Mouse (Mus musculus) layer of hippocampus, postnatal 10 days (tissue): ENCODE results near the gene Egfl7. TPM values are rescaled to one million over a fixed set of nuclear protein-coding genes. Genes with fewer than 3 reads are reported as not detected.

Experiments used
- DNase-seq, 2 experiments: peaks; one replicate each; pipeline ENCODE4 v3.0.0; 2021; ENCODE audit warnings: low spot score in 2 of 2
- microRNA-seq, 2 experiments: library from miRNA; unstranded; fragments of <30 nt; microRNA quantifications; one replicate each; pipeline ENCODE4 v1.2.0; 2021
- total RNA-seq, 2 experiments: library from RNA; stranded (reverse); gene quantifications; 2 replicates each; pipeline ENCODE4 v1.2.3; 2021

Gene Egfl7
- total RNA-seq, 2 experiments from 2014 or later = 82.2 to 102 TPM

GRCm38 (mm10) chr2:26637316-26637932, 57.6 kb downstream of the Egfl7 start:
- DNase-seq = no peak

- no peak for DNase-seq
Observed at GRCm38 (mm10) chr2:26638039-26638438, 58.2 kb downstream of the Egfl7 start.

GRCm38 (mm10) chr2:26638572-26638971, 58.8 kb downstream of the Egfl7 start:
- DNase-seq = no peak

- no peak for DNase-seq
Observed at GRCm38 (mm10) chr2:26639083-26639482, 59.3 kb downstream of the Egfl7 start.

GRCm38 (mm10) chr2:26639838-26640830, 60.3 kb downstream of the Egfl7 start:
- DNase-seq = peak; percentile 99 to 100

DNA sequence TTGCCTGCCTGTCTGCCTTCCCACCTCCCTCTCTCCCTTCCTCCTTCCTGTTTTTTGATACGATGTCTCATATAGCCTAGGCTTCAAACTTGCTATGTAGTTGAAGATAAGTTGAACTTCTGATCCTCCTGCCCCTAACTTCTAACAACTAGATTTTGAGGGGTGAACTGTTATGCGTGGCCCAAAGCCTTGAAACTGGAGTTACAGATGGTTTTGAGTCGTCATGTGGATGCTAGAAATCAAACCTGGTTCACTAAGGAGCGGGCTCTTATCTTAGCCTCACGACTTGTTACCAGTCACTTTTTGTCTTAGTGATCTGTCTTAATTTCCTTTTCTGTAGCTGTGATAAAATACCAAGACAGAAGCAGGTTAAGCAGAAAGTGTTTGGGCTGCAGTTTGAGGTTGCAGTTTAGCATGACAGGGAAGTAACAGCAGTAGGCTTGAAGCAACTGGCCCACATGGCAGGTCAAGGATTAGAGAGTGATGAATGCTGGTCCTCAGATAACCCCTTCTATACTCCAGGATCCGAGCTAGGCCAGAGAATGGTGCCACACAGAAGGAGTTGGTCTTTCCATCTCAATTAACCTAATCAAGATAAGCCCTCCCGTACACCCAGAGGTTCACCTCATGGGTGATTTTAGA, 61.3 kb downstream of the Egfl7 start:
- DNase-seq = no peak

Small RNAs within 50 kb of the gene (microRNA-seq; reads per million reads assigned to microRNA genes)
- gene Mir126a (2.0 reads per million in 2 experiments), gene Mir126b (0 reads per million in 2 experiments)

Other genes with a start within 250 kb of the Egfl7 start
- gene Dnlz, start 227.9 kb upstream of the Egfl7 start, total RNA-seq = 10 to 100 TPM; 26.6 to 27.1 TPM
- 1 to 10 TPM; 2.0 to 2.6 TPM for gene Card9, start 219.1 kb upstream of the Egfl7 start, total RNA-seq
- 10 to 100 TPM; 80.5 to 89.7 TPM for gene Snapc4, start 199.4 kb upstream of the Egfl7 start, total RNA-seq
- 100 to 1,000 TPM; 176 TPM for gene Entr1, start 190.7 kb upstream of the Egfl7 start, total RNA-seq
- gene Pmpca, start 190.7 kb upstream of the Egfl7 start, total RNA-seq = 100 to 1,000 TPM; 111 to 112 TPM
- 10 to 100 TPM; 17.2 to 21.0 TPM for gene Inpp5e, start 170.8 kb upstream of the Egfl7 start, total RNA-seq
- 10 to 100 TPM; 43.9 to 46.1 TPM for gene Sec16a, start 134.8 kb upstream of the Egfl7 start, total RNA-seq
- 10 to 100 TPM; 43.9 to 46.7 TPM for gene Notch1, start 63.4 kb upstream of the Egfl7 start, total RNA-seq
- not detected for gene Gm20532, start 6.6 kb downstream of the Egfl7 start, total RNA-seq
- gene Agpat2, start 24.4 kb downstream of the Egfl7 start, total RNA-seq = 1 to 10 TPM; 2.1 to 2.5 TPM
- 10 to 100 TPM; 75.0 to 82.7 TPM for gene Fam69b, start 48.4 kb downstream of the Egfl7 start, total RNA-seq
- not detected for gene Lcn4, start 91.3 kb downstream of the Egfl7 start, total RNA-seq